Mouse (Mus musculus) mesoderm, embryonic 11.5 days (tissue): ENCODE results near the gene Ttll9.

Source experiments
- DNase-seq: peaks from one replicate; pipeline ENCODE4 v3.0.0-alpha.2; 2012; ENCODE audit warnings: low read depth, low spot score

Gene Ttll9

GRCm38 (mm10) chr2:153013724-153014515 is 51.6 kb downstream of the Ttll9 start:
- no peak for DNase-seq

- DNase-seq, result peak; percentile 96
Observed at GRCm38 (mm10) chr2:153014758-153015593, 52.7 kb downstream of the Ttll9 start, which contains the start of gene Pdrg1. Gene Pdrg1, minus strand, starts transcription at chr2:153015427.

GRCm38 (mm10) chr2:153015804-153016203 is 53.5 kb downstream of the Ttll9 start:
- no peak for DNase-seq

- no peak for DNase-seq
Observed at GRCm38 (mm10) chr2:153016786-153017185, 54.5 kb downstream of the Ttll9 start.

GRCm38 (mm10) chr2:153019355-153019754 is 57.1 kb downstream of the Ttll9 start:
- no peak for DNase-seq

GRCm38 (mm10) chr2:153021163-153021562 is 58.9 kb downstream of the Ttll9 start:
- DNase-seq, result no peak

GRCm38 (mm10) chr2:153022855-153023254 is 60.6 kb downstream of the Ttll9 start:
- no peak for DNase-seq

- DNase-seq, result no peak
Observed at GRCm38 (mm10) chr2:153026052-153026451, 63.8 kb downstream of the Ttll9 start.

GRCm38 (mm10) chr2:153027501-153027900 is 65.2 kb downstream of the Ttll9 start:
- DNase-seq, result no peak

GRCm38 (mm10) chr2:153030422-153030821 is 68.1 kb downstream of the Ttll9 start:
- no peak for DNase-seq

- DNase-seq, result no peak
Observed at GRCm38 (mm10) chr2:153031126-153032082, 69.1 kb downstream of the Ttll9 start, which contains the start of gene Xkr7. Gene Xkr7, plus strand, starts transcription at chr2:153031852.

- peak; percentile 89 for DNase-seq
Observed at GRCm38 (mm10) chr2:153032083-153032842, 70.0 kb downstream of the Ttll9 start.

- DNase-seq, result no peak
Observed at GRCm38 (mm10) chr2:153032973-153033372, 70.7 kb downstream of the Ttll9 start.

GRCm38 (mm10) chr2:153033545-153034230 is 71.4 kb downstream of the Ttll9 start:
- DNase-seq, result no peak

- DNase-seq, result no peak
Observed at GRCm38 (mm10) chr2:153036690-153037089, 74.4 kb downstream of the Ttll9 start.

GRCm38 (mm10) chr2:153043886-153044285 is 81.6 kb downstream of the Ttll9 start:
- DNase-seq, result no peak

GRCm38 (mm10) chr2:153045884-153046299 is 83.6 kb downstream of the Ttll9 start:
- no peak for DNase-seq

GRCm38 (mm10) chr2:153047828-153048465 is 85.7 kb downstream of the Ttll9 start:
- DNase-seq, result peak; percentile 53

GRCm38 (mm10) chr2:153049288-153049996 is 87.2 kb downstream of the Ttll9 start:
- no peak for DNase-seq
